Comparison of ENCODE assay signal across 26 mouse cellular contexts in genomic region chr8:94641938-94642337, GRCm38 (mm10). TPM values are rescaled to one million over a fixed set of nuclear protein-coding genes. Genes with fewer than 3 reads are reported as not detected.
DNase-seq lines count a peak whose midpoint lies in the region; ATAC-seq and TF ChIP-seq lines count a peak whose summit lies in the region.
"Had no signal": no experiment of that assay in that cellular context is flagged by ENCODE, and none has a peak within 500 bp of the region (broad histone marks: within the 10 kb centered on the region; RNA-seq: fewer than 3 reads in every experiment).

No protein-coding gene starts in this region.

- intact Hi-C loops in gastrocnemius, adult 2 months (cut with DNase I) = no loop called here
- intact Hi-C loops in left cerebral cortex, adult 2 months (cut with DNase I) = no loop called here

- peak; percentile 34 for TF ChIP-seq CTCF in gastrocnemius, adult 2 months (IDR thresholded peaks at IDR 0.05)
- peak; percentile 20 for TF ChIP-seq CTCF in left cerebral cortex, adult 2 months (IDR thresholded peaks at IDR 0.05)
- TF ChIP-seq CTCF in brain, embryonic 14.5 days (IDR thresholded peaks at IDR 0.05; ENCODE audit: borderline replicate concordance, extremely low read depth, insufficient read depth, insufficient read length) = no peak

- no peak overlapping the region for H3K27ac ChIP-seq in gastrocnemius, adult 2 months
- H3K27ac ChIP-seq in left cerebral cortex, adult 2 months = no peak overlapping the region
- H3K27ac ChIP-seq: hindbrain, embryonic 14.5 days; kidney, embryonic 15.5 days; limb, embryonic 10.5 days; neural tube, embryonic 12.5 days had no signal

- no peak overlapping the region for H3K4me3 ChIP-seq in gastrocnemius, adult 2 months
- no peak overlapping the region for H3K4me3 ChIP-seq in left cerebral cortex, adult 2 months
- H3K4me3 ChIP-seq: kidney, embryonic 15.5 days; limb, embryonic 10.5 days; neural tube, embryonic 12.5 days had no signal

- TF ChIP-seq POLR2A in brain, embryonic 14.5 days (IDR thresholded peaks at IDR 0.05; ENCODE audit: borderline replicate concordance, extremely low read depth, insufficient read depth, insufficient read length, poor library complexity, severe bottlenecking) = no peak

- no peak for ATAC-seq in granulocyte monocyte progenitor cell, adult 5-6 weeks (replicated peaks; ENCODE audit: poor library complexity, severe bottlenecking)
- ATAC-seq: forebrain, embryonic 14.5 days; intestine, embryonic 16.5 days; liver, postnatal 0 days had no signal

- DNase-seq in gastrocnemius, adult 2 months = no peak
- no peak for DNase-seq in gastrocnemius, postnatal 25 days
- no peak for DNase-seq in left cerebral cortex, adult 2 months (ENCODE audit: extremely low spot score in 1 of 2, low spot score in 2 of 2)
- DNase-seq in left cerebral cortex, adult 9 months (ENCODE audit: low spot score in 2 of 2) = no peak
- peak; percentile 60 for DNase-seq in 416B (ENCODE audit: low read depth)
- peak; percentile 3 for DNase-seq in brain, embryonic 14.5 days (ENCODE audit: low read depth)
- DNase-seq: B cell, adult 2 months; cerebellum, adult 9-10 months; gastrocnemius, postnatal 10 days; heart, adult 18-20 months; heart, postnatal 36 days; kidney, postnatal 4 days; liver; liver, postnatal 0 days; lung, postnatal 10 days; right cerebral cortex, postnatal 14 days; thymus, postnatal 14 days had no signal

RNA-seq across cellular contexts. Expression of gene Arl2bp, which starts 24.5 kb away (rescaled TPM):
- total RNA-seq in gastrocnemius, adult 2 months (2021) = 10 to 100 TPM; 42.0 to 51.2 TPM
- 10 to 100 TPM; 53.1 to 59.0 TPM for total RNA-seq in gastrocnemius, postnatal 25 days (2021)
- total RNA-seq in left cerebral cortex, adult 2 months (2021) = 100 to 1,000 TPM; 147 TPM
- polyA plus RNA-seq in brain, embryonic 14.5 days (2012; rRNA removed) = 192 and 209 TPM in 2 replicates
- total RNA-seq in granulocyte monocyte progenitor cell, adult 5-6 weeks (2014; fragmentation: Nextera tagmentation) = 36.4 and 44.0 TPM in 2 replicates
- 41.1 and 100 TPM in 2 replicates for total RNA-seq in granulocyte monocyte progenitor cell, adult 5-6 weeks (2017)

RNA-seq across cellular contexts. Expression of gene Fam192a, which starts 40.1 kb away (rescaled TPM):
- 10 to 100 TPM; 17.9 to 22.6 TPM for total RNA-seq in gastrocnemius, adult 2 months (2021)
- 10 to 100 TPM; 16.7 to 18.7 TPM for total RNA-seq in gastrocnemius, postnatal 25 days (2021)
- total RNA-seq in left cerebral cortex, adult 2 months (2021) = 10 to 100 TPM; 34.8 to 38.3 TPM
- 51.6 and 57.2 TPM in 2 replicates for polyA plus RNA-seq in brain, embryonic 14.5 days (2012; rRNA removed)
- 30.4 and 64.9 TPM in 2 replicates for total RNA-seq in granulocyte monocyte progenitor cell, adult 5-6 weeks (2014; fragmentation: Nextera tagmentation)
- 84.6 and 99.4 TPM in 2 replicates for total RNA-seq in granulocyte monocyte progenitor cell, adult 5-6 weeks (2017)

RNA-seq across cellular contexts. Expression of gene Rspry1, which starts 40.2 kb away (rescaled TPM):
- total RNA-seq in gastrocnemius, adult 2 months (2021) = 10 to 100 TPM in 1 of 2 experiments, 1 to 10 TPM in 1; 8.5 to 10.8 TPM
- total RNA-seq in gastrocnemius, postnatal 25 days (2021) = 1 to 10 TPM; 7.9 to 8.3 TPM
- 10 to 100 TPM; 28.1 to 32.9 TPM for total RNA-seq in left cerebral cortex, adult 2 months (2021)
- 26.4 and 31.7 TPM in 2 replicates for polyA plus RNA-seq in brain, embryonic 14.5 days (2012; rRNA removed)
- 27.4 and 28.0 TPM in 2 replicates for total RNA-seq in granulocyte monocyte progenitor cell, adult 5-6 weeks (2014; fragmentation: Nextera tagmentation)
- 29.9 and 33.0 TPM in 2 replicates for total RNA-seq in granulocyte monocyte progenitor cell, adult 5-6 weeks (2017)

RNA-seq across cellular contexts. Expression of gene Pllp, which starts 54.1 kb away (rescaled TPM):
- total RNA-seq in gastrocnemius, adult 2 months (2021) = 1 to 10 TPM in 1 of 2 experiments, under 1 TPM in 1; 0.86 to 1.0 TPM
- total RNA-seq in gastrocnemius, postnatal 25 days (2021) = 1 to 10 TPM; 2.8 to 3.0 TPM
- total RNA-seq in left cerebral cortex, adult 2 months (2021) = 10 to 100 TPM; 27.3 to 30.0 TPM
- 1.0 and 1.2 TPM in 2 replicates for polyA plus RNA-seq in brain, embryonic 14.5 days (2012; rRNA removed)
- not detected in 2 replicates for total RNA-seq in granulocyte monocyte progenitor cell, adult 5-6 weeks (2014; fragmentation: Nextera tagmentation)
- not detected in 2 replicates for total RNA-seq in granulocyte monocyte progenitor cell, adult 5-6 weeks (2017)
- total RNA-seq: megakaryocyte progenitor cell, adult 5-6 weeks had no signal
- polyA plus RNA-seq: heart, embryonic 14.5 days; limb, embryonic 10.5 days had no signal

Comparison
In these comparisons a context has a peak if more than half of its experiments do, and no peak if none do; other contexts are left out.
1. DNase-seq: peak in 416B (single experiment) and brain, embryonic 14.5 days (single experiment); none in gastrocnemius, adult 2 months (single experiment), gastrocnemius, postnatal 25 days (single experiment), left cerebral cortex, adult 2 months (0 of 2) and left cerebral cortex, adult 9 months (0 of 2).